Mouse (Mus musculus): Measurements from ENCODE around the gene Ercc6. TPM values are rescaled to one million over a fixed set of nuclear protein-coding genes. Genes with fewer than 3 reads are reported as not detected.

Gene Ercc6
- polyA plus RNA-seq, 1 experiment from 2014 or later: 28.9 TPM

Other genes starting within 250 kb of the Ercc6 start
- gene Ogdhl, start 191.5 kb upstream of the Ercc6 start, polyA plus RNA-seq (2016; fragmentation: Nextera tagmentation; extraction: Ambion mirVana): 19.2 and 20.6 TPM in 2 replicates
- gene 1700024G13Rik, start 125.1 kb upstream of the Ercc6 start, polyA plus RNA-seq (2016; fragmentation: Nextera tagmentation; extraction: Ambion mirVana): not detected in 2 replicates
- 0.45 and 2.2 TPM in 2 replicates for gene Slc18a3, start 48.7 kb upstream of the Ercc6 start, polyA plus RNA-seq (2016; fragmentation: Nextera tagmentation; extraction: Ambion mirVana)
- gene Chat, start 47.5 kb upstream of the Ercc6 start, polyA plus RNA-seq (2016; fragmentation: Nextera tagmentation; extraction: Ambion mirVana): 0.36 and 0.39 TPM in 2 replicates
- gene Prrxl1, start 85.9 kb downstream of the Ercc6 start, polyA plus RNA-seq (2016; fragmentation: Nextera tagmentation; extraction: Ambion mirVana): 5.1 and 7.9 TPM in 2 replicates
- 0.18 and 0.61 TPM in 2 replicates for gene 3425401B19Rik, start 171.8 kb downstream of the Ercc6 start, polyA plus RNA-seq (2016; fragmentation: Nextera tagmentation; extraction: Ambion mirVana)